Mouse (Mus musculus) ES-E14 (cell line): ENCODE measurements around the gene Btbd6.

Source experiments
- CHD2 ChIP-seq: IDR thresholded peaks from 2 replicates; pipeline ENCODE4 v1.6.1; 2014; ENCODE audit warnings: mild to moderate bottlenecking, low read depth, low read length, inconsistent platforms
- HCFC1 ChIP-seq: IDR thresholded peaks from 2 replicates; pipeline ENCODE4 v1.6.1; 2012; ENCODE audit warnings: low read length, inconsistent platforms, borderline replicate concordance; ENCODE audit not compliant: insufficient read depth
- MAFK ChIP-seq: IDR thresholded peaks from 2 replicates; pipeline ENCODE4 v1.6.1; 2014; ENCODE audit warnings: mild to moderate bottlenecking, low read depth, low read length, inconsistent platforms; ENCODE audit not compliant: insufficient read depth
- ZC3H11A ChIP-seq: IDR thresholded peaks from 2 replicates; pipeline ENCODE4 v1.6.1; 2012; ENCODE audit warnings: low read depth, mild to moderate bottlenecking, inconsistent platforms, low read length, borderline replicate concordance
- ZNF384 ChIP-seq: IDR thresholded peaks from 2 replicates; pipeline ENCODE4 v1.6.1; 2012; ENCODE audit warnings: low read depth, low read length, inconsistent platforms

DNA sequence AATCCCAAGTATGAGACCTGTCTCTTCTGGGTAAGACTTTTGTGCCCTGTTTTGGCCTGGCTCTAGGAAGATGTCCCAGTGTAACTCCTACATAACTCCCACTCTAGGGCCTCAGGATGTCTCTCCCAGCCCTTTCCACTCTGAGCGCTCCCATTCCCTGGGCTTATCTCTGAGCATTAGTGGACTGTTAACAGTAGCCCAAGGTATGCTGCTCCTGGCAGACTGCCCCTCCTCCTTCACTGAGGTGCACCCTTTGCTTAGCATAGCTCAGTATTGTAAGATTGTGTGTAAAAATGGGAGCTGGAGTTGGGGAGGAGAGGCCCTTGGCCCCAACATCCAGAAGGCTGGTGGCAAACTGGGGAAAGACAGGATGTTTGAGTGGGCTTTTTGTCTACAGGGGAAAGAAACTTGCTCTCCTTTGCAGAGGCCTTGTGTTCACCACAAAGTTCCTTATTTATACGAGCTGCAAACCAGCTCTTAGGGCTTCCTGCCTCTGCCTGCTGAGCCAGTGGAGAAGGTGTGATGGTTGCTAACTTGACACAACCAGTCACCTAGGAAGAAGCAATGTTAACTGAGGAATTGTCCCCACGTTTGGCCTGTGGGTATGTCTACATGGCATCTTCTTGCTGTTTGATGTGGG, 23.2 kb upstream of the Btbd6 start:
- TF ChIP-seq ZNF384 (no peak), HCFC1 (no peak), ZC3H11A (no peak), MAFK (no peak), CHD2 (no peak)
